ENCODE assay signal across 8 mouse cellular contexts in the genomic region with DNA sequence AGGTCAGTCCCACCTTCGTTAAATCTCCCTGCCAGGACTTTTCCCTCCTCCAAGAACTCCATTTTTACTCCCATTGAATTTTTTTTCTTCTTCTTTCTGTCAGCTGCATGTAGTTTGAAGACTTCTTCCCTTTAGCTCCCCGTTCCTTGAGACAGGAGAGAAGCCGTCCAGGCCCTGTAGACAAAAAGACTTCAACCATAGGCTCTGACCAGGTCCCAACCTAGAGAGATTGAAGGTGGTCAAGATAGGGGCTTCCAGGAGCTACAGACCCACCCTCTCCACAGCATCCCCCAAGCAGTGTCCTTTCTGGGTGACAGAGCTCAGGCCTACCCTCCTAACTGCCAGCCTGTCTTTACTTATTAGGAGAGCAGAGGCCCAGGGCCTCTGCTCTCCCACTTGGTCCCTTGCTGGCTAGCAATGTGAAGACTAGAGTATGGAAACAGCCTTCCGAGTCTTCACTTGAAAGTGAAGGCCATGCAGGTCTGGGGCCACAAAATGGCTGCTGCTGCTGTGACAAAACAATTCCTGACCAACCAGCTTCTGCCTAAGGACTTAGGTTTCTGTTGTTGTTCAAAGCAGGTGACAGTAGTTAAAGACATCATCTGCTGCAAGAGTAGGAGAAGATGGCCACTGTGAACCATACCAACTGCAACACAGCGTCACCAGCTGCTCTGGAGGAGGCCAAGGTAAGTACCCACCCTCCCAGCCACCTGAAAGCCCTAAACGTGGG. TPM values are rescaled to one million over a fixed set of nuclear protein-coding genes. Genes with fewer than 3 reads are reported as not detected.
DNase-seq lines count a peak whose midpoint lies in the region; ATAC-seq and TF ChIP-seq lines count a peak whose summit lies in the region.

No protein-coding gene starts in this region.

- no peak for TF ChIP-seq POLR2A in liver, adult 2 months (IDR thresholded peaks at IDR 0.05; ENCODE audit: extremely low read depth, insufficient read depth, low read length)
- no peak for TF ChIP-seq POLR2A in bone marrow macrophage, adult 2 months (IDR thresholded peaks at IDR 0.05; ENCODE audit: borderline replicate concordance, low read depth, low read length)

- no peaks in the 10 kb centered on the region for H3K9me3 ChIP-seq in forebrain, postnatal 0 days (ENCODE audit: low read length)
- H3K9me3 ChIP-seq in midbrain, embryonic 10.5 days (replicated peaks): no peaks in the 10 kb centered on the region

- peak overlapping the region; percentile 59 for H3K27ac ChIP-seq in liver, adult 2 months (replicated peaks; ENCODE audit: insufficient read depth, low read depth, low read length)
- H3K27ac ChIP-seq in bone marrow macrophage, adult 2 months (ENCODE audit: insufficient read depth, low read depth, low read length): peak overlapping the region; percentile 20
- peak overlapping the region; percentile 76 for H3K27ac ChIP-seq in forebrain, postnatal 0 days (ENCODE audit: low read depth, low read length)
- H3K27ac ChIP-seq in midbrain, embryonic 10.5 days (replicated peaks): peak overlapping the region; percentile 88

- intact Hi-C loops in left cerebral cortex, postnatal 36 days (cut with DNase I): no loop called here

- peaks cover 14% of the 10 kb centered on the region for H3K4me1 ChIP-seq in liver, adult 2 months (ENCODE audit: control insufficient read depth, insufficient read depth, low read length)
- H3K4me1 ChIP-seq in bone marrow macrophage, adult 2 months (ENCODE audit: control insufficient read depth, insufficient read depth, low read length): peaks cover 32% of the 10 kb centered on the region
- peaks cover 22% of the 10 kb centered on the region for H3K4me1 ChIP-seq in forebrain, postnatal 0 days (ENCODE audit: insufficient read depth)
- H3K4me1 ChIP-seq in midbrain, embryonic 10.5 days: peaks cover 32% of the 10 kb centered on the region

- 70% methylated on average over 6 of the region's 6 CpGs for WGBS in liver, adult 2 months
- 45% methylated on average over 6 of the region's 6 CpGs for WGBS in forebrain, postnatal 0 days
- 56% methylated on average over 6 of the region's 6 CpGs for WGBS in midbrain, embryonic 10.5 days

- H3K36me3 ChIP-seq in liver, adult 2 months (ENCODE audit: control insufficient read depth, insufficient read depth, low read length): no peaks in the 10 kb centered on the region
- no peaks in the 10 kb centered on the region for H3K36me3 ChIP-seq in forebrain, postnatal 0 days (ENCODE audit: insufficient read depth)
- peaks cover 8% of the 10 kb centered on the region; the same call in 1 of the 2 replicates for H3K36me3 ChIP-seq in midbrain, embryonic 10.5 days

- peak overlapping the region; percentile 30 for H3K4me3 ChIP-seq in liver, adult 2 months (ENCODE audit: insufficient read depth, low read depth, low read length)
- H3K4me3 ChIP-seq in bone marrow macrophage, adult 2 months (ENCODE audit: insufficient read depth, low read length): peak overlapping the region; percentile 38
- peak overlapping the region; percentile 87 for H3K4me3 ChIP-seq in forebrain, postnatal 0 days (ENCODE audit: low read depth, low read length)
- H3K4me3 ChIP-seq in midbrain, embryonic 10.5 days: peak overlapping the region; percentile 93

- no peaks in the 10 kb centered on the region for H3K27me3 ChIP-seq in liver, adult 2 months (ENCODE audit: control insufficient read depth, insufficient read depth, low read length)
- no peaks in the 10 kb centered on the region for H3K27me3 ChIP-seq in forebrain, postnatal 0 days (ENCODE audit: insufficient read depth, low read length)
- H3K27me3 ChIP-seq in midbrain, embryonic 10.5 days (ENCODE audit: low read depth, poor library complexity, severe bottlenecking): no peaks in the 10 kb centered on the region

- H3K9ac ChIP-seq in liver, adult 2 months (ENCODE audit: low read depth, low read length): peak overlapping the region; percentile 59
- H3K9ac ChIP-seq in forebrain, postnatal 0 days: peak overlapping the region; percentile 47

- no peak for ATAC-seq in forebrain, postnatal 0 days

- no peak for DNase-seq in liver, adult 2 months (ENCODE audit: extremely low read depth, low read depth, low spot score)
- no peak for DNase-seq in liver
- DNase-seq in forebrain, postnatal 0 days: no peak
- DNase-seq in midbrain, embryonic 10.5 days (ENCODE audit: low spot score): no peak
- DNase-seq in left cerebral cortex, postnatal 36 days (ENCODE audit: low spot score in 2 of 2): no peak
- no peak for DNase-seq in right cerebral cortex, postnatal 4 days
- DNase-seq in thymus, postnatal 36 days: no peak

- peaks cover 17% of the 10 kb centered on the region; the same call in 1 of the 2 replicates for H3K79me2 ChIP-seq in liver, adult 2 months (ENCODE audit: control insufficient read depth, insufficient read depth, low read length)

- no peak for TF ChIP-seq CTCF in liver, adult 2 months (IDR thresholded peaks at IDR 0.05; ENCODE audit: low read depth, low read length)
- TF ChIP-seq CTCF in bone marrow macrophage, adult 2 months (IDR thresholded peaks at IDR 0.05; ENCODE audit: low read depth, low read length): no peak
- no peak for TF ChIP-seq CTCF in forebrain, postnatal 0 days (IDR thresholded peaks at IDR 0.05; ENCODE audit: low read depth)

- H3K4me2 ChIP-seq in forebrain, postnatal 0 days (ENCODE audit: low read depth): peak overlapping the region; percentile 51

RNA-seq across cellular contexts. Expression of gene Hexim2, which starts 1.4 kb away (rescaled TPM):
- 1.3 and 1.8 TPM in 2 replicates for total RNA-seq in liver, adult 2 months (2014; rRNA removed)
- 1.6 and 1.9 TPM in 2 replicates for polyA plus RNA-seq in liver, adult 2 months (2012; rRNA removed)
- 3.1 and 3.6 TPM in 2 replicates for polyA plus RNA-seq in bone marrow macrophage, adult 2 months (2012; ENCODE audit: insufficient read depth, insufficient read length, missing spikeins)
- 30.8 and 47.0 TPM in 2 replicates for total RNA-seq in forebrain, postnatal 0 days (2014; rRNA removed)
- polyA plus RNA-seq in forebrain, postnatal 0 days (2015; fragmentation: Nextera tagmentation; extraction: Ambion mirVana): 16.5 and 27.9 TPM in 2 replicates
- 7.8 and 8.2 TPM in 2 replicates for polyA plus RNA-seq in midbrain, embryonic 10.5 days (2016; fragmentation: Nextera tagmentation; extraction: Ambion mirVana)
- 10 to 100 TPM; 13.2 to 16.6 TPM for total RNA-seq in left cerebral cortex, postnatal 36 days (2021)

RNA-seq across cellular contexts. Expression of gene Hexim1, which starts 17.6 kb away (rescaled TPM):
- 10.2 and 10.5 TPM in 2 replicates for total RNA-seq in liver, adult 2 months (2014; rRNA removed)
- polyA plus RNA-seq in liver, adult 2 months (2012; rRNA removed): 12.1 and 13.5 TPM in 2 replicates
- polyA plus RNA-seq in bone marrow macrophage, adult 2 months (2012; ENCODE audit: insufficient read depth, insufficient read length, missing spikeins): 43.7 and 44.3 TPM in 2 replicates
- 19.0 and 20.5 TPM in 2 replicates for total RNA-seq in forebrain, postnatal 0 days (2014; rRNA removed)
- polyA plus RNA-seq in forebrain, postnatal 0 days (2015; fragmentation: Nextera tagmentation; extraction: Ambion mirVana): 3.7 and 3.9 TPM in 2 replicates
- polyA plus RNA-seq in midbrain, embryonic 10.5 days (2016; fragmentation: Nextera tagmentation; extraction: Ambion mirVana): 2.3 and 2.7 TPM in 2 replicates
- 10 to 100 TPM; 42.8 to 51.6 TPM for total RNA-seq in left cerebral cortex, postnatal 36 days (2021)

RNA-seq across cellular contexts. Expression of gene Acbd4, which starts 32.1 kb away (rescaled TPM):
- total RNA-seq in liver, adult 2 months (2014; rRNA removed): 56.3 and 64.4 TPM in 2 replicates
- 66.6 and 83.9 TPM in 2 replicates for polyA plus RNA-seq in liver, adult 2 months (2012; rRNA removed)
- 27.4 and 30.4 TPM in 2 replicates for polyA plus RNA-seq in bone marrow macrophage, adult 2 months (2012; ENCODE audit: insufficient read depth, insufficient read length, missing spikeins)
- total RNA-seq in forebrain, postnatal 0 days (2014; rRNA removed): 27.2 and 28.5 TPM in 2 replicates
- 20.1 and 27.1 TPM in 2 replicates for polyA plus RNA-seq in forebrain, postnatal 0 days (2015; fragmentation: Nextera tagmentation; extraction: Ambion mirVana)
- polyA plus RNA-seq in midbrain, embryonic 10.5 days (2016; fragmentation: Nextera tagmentation; extraction: Ambion mirVana): 10.7 and 12.5 TPM in 2 replicates
- total RNA-seq in left cerebral cortex, postnatal 36 days (2021): 10 to 100 TPM; 72.3 to 80.3 TPM

RNA-seq across cellular contexts. Expression of gene Plcd3, which starts 32.2 kb away (rescaled TPM):
- 0.54 and 1.0 TPM in 2 replicates for total RNA-seq in liver, adult 2 months (2014; rRNA removed)
- 0.31 and 2.0 TPM in 2 replicates for polyA plus RNA-seq in liver, adult 2 months (2012; rRNA removed)
- 1.7 and 2.3 TPM in 2 replicates for polyA plus RNA-seq in bone marrow macrophage, adult 2 months (2012; ENCODE audit: insufficient read depth, insufficient read length, missing spikeins)
- 8.5 and 8.8 TPM in 2 replicates for total RNA-seq in forebrain, postnatal 0 days (2014; rRNA removed)
- polyA plus RNA-seq in forebrain, postnatal 0 days (2015; fragmentation: Nextera tagmentation; extraction: Ambion mirVana): 3.6 TPM in 2 replicates
- 1.4 TPM in 2 replicates for polyA plus RNA-seq in midbrain, embryonic 10.5 days (2016; fragmentation: Nextera tagmentation; extraction: Ambion mirVana)
- total RNA-seq in left cerebral cortex, postnatal 36 days (2021): 10 to 100 TPM; 16.1 to 19.3 TPM

RNA-seq across cellular contexts. Expression of gene Fmnl1, which starts 37.3 kb away (rescaled TPM):
- 0.46 and 0.74 TPM in 2 replicates for total RNA-seq in liver, adult 2 months (2014; rRNA removed)
- 0.86 and 2.2 TPM in 2 replicates for polyA plus RNA-seq in liver, adult 2 months (2012; rRNA removed)
- 216 and 241 TPM in 2 replicates for polyA plus RNA-seq in bone marrow macrophage, adult 2 months (2012; ENCODE audit: insufficient read depth, insufficient read length, missing spikeins)
- total RNA-seq in forebrain, postnatal 0 days (2014; rRNA removed): 6.5 and 9.4 TPM in 2 replicates
- polyA plus RNA-seq in forebrain, postnatal 0 days (2015; fragmentation: Nextera tagmentation; extraction: Ambion mirVana): 4.8 and 7.1 TPM in 2 replicates
- 1.1 and 1.2 TPM in 2 replicates for polyA plus RNA-seq in midbrain, embryonic 10.5 days (2016; fragmentation: Nextera tagmentation; extraction: Ambion mirVana)
- 100 to 1,000 TPM; 129 to 172 TPM for total RNA-seq in left cerebral cortex, postnatal 36 days (2021)

Comparison
In these comparisons a context has a peak if more than half of its experiments do, and no peak if none do; other contexts are left out.
1. H3K27ac ChIP-seq: peak in every context shown above with its lines; median percentile 88 in midbrain, embryonic 10.5 days; 76 in forebrain, postnatal 0 days; 59 in liver, adult 2 months; 20 in bone marrow macrophage, adult 2 months.
2. H3K4me3 ChIP-seq: peak in every context shown above with its lines; median percentile 93 in midbrain, embryonic 10.5 days; 87 in forebrain, postnatal 0 days; 38 in bone marrow macrophage, adult 2 months; 30 in liver, adult 2 months.